Mouse (Mus musculus) liver, embryonic 14.5 days (tissue): ENCODE results near the gene Iqcn.

Source experiments
- CTCF ChIP-seq: IDR thresholded peaks from 2 replicates; pipeline ENCODE4 v1.5.1; 2016; ENCODE audit warnings: antibody characterized with exemption, low read depth, control low read depth
- EP300 ChIP-seq: IDR thresholded peaks from 2 replicates; pipeline ENCODE4 v1.6.1; 2016; ENCODE audit warnings: antibody characterized with exemption, low read depth

GRCm38 (mm10) chr8:70748246-70749096, 45.2 kb downstream of the Iqcn start:
- no peak for TF ChIP-seq CTCF
- no peak for TF ChIP-seq EP300
